Mouse (Mus musculus) heart, postnatal 0 days (tissue): ENCODE measurements around the gene L3mbtl3.

Experiments
- CTCF ChIP-seq: IDR thresholded peaks from 2 replicates; pipeline ENCODE4 v1.5.1; 2016; ENCODE audit warnings: antibody characterized with exemption, control low read depth, low read depth
- EP300 ChIP-seq: IDR thresholded peaks from 2 replicates; pipeline ENCODE4 v1.6.1; 2016; ENCODE audit warnings: antibody characterized with exemption, low read depth

DNA sequence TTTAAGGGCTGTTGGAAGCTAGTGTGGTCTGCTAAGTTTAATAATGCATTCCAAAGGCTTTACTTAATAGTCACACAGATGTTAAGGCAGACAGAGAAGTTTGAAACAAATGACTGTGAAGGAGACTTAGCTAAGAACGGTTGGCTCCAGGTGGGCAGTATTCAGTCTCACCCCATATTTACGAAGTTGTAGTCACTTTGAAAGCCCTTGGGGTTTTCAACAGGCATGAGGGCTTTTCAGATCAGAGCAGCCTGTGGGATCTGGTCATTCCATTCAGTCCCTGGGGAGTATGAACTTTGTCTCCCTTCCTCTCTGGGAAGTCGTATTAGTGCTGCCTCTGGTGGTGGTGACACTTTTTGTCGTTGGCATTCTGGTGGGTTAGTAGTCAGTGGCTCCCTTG, 137.2 kb downstream of the L3mbtl3 start:
- TF ChIP-seq CTCF (no peak), EP300 (no peak)
